Mouse (Mus musculus) v-Abl transformed pro-B cells (cell line): ENCODE measurements around the gene Etnk1.
"Not testable (repeated sequence)": the region's sequence is repeated elsewhere in the genome, so short reads cannot be mapped to it uniquely, and the experiment has no call there.

Experiments
- in situ Hi-C, 2 experiments: fragments of 400-800 bp; cut with MboI; formaldehyde crosslinking; loops; one replicate each; pipeline ENCODE4 v1.15.1; 2025; ENCODE audit not compliant: unreplicated experiment in 2 of 2

Gene Etnk1

DNA sequence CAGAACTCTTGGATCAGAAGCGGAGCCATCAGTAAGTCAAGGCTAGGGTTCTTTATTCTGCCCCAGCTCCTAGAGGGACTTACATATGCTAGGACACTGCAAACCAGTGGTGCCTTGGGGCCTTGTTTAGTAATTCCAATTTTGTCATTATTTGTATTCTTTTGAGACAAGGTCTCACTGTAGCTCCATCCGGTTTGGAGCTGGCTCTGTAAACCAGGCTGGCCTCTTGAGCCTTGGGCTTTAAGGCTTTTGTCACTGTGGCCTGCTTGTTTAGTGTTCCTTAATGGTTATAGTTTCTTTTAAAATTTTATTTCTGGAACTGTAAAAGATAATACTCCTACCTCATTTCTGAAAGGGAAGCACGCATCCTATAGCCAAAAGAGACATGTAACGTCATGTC is 2.4 kb downstream of the Etnk1 start:
- in situ Hi-C loops = loop anchor here (5.0 kb wide), 1 partner anchor 67 kb away; the partner anchor contains the start of gene C2cd5 (in 2 of the 2)

DNA sequence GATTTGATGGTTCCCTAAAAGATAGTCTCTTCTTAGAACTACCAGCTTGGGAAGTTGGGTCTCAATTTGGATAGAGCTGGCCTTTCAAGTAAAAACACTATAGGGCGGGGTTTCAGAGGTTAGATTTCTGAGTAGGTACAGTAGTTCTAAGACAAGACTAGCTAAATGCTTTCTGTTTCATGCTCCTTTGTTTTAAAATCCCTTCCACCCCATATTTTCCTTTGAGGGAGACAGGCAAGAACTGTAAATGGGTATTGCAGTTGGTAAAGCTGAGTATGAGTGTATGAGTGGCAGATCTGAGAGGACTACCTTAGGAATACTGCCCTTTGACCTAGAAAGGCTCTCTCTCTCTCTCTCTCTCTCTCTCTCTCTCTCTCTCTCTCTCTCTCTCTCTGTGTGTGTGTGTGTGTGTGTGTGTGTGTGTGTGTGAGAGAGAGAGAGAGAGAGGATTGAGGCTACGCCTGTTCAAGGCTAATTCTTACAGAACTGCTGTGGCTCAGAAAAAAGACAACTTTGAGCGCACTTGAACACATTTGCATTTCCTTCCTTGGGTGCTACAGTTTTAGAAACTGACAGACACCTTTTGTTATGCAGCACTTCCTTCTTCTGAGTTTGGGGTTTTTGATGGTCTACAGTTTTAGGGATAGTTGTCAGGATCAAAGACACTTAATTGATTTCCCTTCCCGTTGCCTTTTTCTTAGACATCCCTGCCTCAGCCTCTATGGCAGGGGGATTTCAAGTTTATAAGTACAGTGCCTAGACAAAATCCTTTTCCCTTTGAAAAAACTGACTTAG is 3.3 kb downstream of the Etnk1 start:
- in situ Hi-C loops = no loop called here

DNA sequence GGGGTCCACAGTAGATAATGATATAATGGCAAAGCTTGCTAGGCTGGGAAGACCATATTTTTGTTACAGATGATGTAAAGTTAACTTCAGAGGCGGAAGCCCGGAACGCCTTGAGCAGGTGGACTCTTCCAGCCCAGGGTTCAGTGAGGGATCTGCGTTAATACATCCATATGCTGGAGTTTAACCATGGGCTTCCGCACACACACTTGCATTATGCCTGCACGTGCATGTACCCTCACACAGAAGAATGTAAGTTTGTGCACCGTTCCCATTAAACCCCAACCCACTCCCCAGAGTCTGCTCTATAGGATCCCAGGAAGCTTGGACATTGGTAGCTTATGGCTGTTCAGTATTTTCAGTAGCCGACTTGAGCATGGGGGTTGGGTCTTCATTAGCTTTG is 4.0 kb downstream of the Etnk1 start:
- in situ Hi-C loops = no loop called here

- in situ Hi-C loops = no loop called here
Observed at GRCm38 (mm10) chr6:143171781-143172465, 4.9 kb downstream of the Etnk1 start.

- in situ Hi-C loops = not testable (repeated sequence)
Observed at GRCm38 (mm10) chr6:143172683-143173082, 5.7 kb downstream of the Etnk1 start.

- in situ Hi-C loops = no loop called here
Observed at GRCm38 (mm10) chr6:143174226-143174625, 7.2 kb downstream of the Etnk1 start.

DNA sequence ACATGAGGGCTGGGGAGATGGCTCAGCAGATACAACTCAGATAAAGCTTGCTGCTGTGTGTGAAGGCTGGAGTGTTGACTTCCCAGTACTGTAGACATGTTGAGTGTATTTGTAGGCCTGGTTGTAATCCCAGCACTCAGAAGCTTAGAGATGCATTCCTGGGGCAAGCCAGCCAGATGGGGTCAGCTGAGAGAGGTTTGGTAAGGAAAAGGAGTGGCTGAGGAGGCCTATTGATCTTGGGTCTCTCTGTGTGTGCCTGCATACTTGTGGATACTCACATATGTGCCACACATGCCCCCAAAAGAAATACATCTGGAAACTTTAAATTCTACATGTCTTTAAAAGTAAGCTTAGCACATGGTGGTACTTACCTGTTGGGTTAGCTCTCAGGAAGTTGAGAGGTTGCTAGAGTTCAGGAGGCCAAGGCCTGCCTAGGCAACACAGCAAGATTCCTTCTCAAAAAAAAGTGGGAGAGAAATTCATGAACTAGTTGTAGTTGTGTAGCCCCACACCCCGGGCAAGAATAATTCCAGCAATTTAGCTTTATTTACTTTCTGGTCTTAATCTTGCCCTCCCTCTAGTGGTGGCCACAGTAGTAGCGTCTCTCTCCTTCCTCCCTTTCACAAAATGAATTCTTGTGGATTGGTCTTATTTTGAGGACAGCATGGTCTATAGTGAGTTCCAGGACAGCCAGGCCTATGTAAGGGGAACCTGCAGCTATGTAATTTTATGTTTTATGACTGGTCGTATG is 8.1 kb downstream of the Etnk1 start:
- in situ Hi-C loops = loop anchor here (5.0 to 25.0 kb wide), 3 partner anchors 188 to 813 kb away; partner anchors contain the start of gene Cmas (in 1 of the 2)

DNA sequence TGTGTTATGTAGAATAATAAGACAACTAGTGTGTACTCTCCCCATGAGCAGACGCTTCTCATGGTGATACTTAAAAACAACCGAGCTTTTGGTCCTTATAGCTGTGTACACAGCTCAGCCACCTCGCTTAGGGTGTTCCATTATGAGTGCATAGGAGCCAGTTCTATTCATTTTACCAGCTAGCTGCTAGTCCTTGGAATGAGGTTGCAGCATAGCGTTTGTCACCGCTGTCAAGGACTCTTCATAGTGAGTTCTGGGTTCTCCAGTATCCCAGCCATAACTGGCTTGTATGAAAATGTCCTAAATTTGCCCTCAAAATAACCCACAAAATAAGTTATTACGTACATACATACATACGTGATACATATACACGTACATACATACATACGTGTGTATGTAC is 9.1 kb downstream of the Etnk1 start:
- in situ Hi-C loops = loop anchor here (5.0 to 25.0 kb wide), 3 partner anchors 189 to 814 kb away; partner anchors contain the start of gene Cmas (in 1 of the 2)

GRCm38 (mm10) chr6:143176591-143176990 is 9.6 kb downstream of the Etnk1 start:
- in situ Hi-C loops = loop anchor here (5.0 to 25.0 kb wide), 3 partner anchors 189 to 814 kb away; partner anchors contain the start of gene Cmas (in 1 of the 2)

DNA sequence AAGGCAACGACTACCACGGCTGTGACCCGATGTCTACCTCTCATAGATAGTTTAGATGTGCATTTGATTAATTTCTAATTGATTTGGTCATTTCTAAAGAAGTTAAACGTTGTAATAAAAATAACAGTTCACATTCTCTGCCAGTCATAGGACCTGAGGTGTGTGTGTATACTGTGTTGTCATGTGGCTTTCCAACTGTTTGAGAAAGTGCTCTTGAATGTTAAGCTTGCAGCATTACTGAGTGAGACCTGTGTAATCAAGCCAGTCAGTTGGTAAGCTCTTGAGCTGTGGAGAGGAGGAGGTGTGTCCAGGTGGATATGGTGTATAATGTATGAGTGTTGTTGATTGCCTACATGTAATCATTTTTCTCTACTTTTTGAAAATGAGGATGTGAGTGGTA is 12.2 kb downstream of the Etnk1 start:
- in situ Hi-C loops = loop anchor here (5.0 to 25.0 kb wide), 3 partner anchors 192 to 817 kb away; partner anchors contain the start of gene Cmas (in 1 of the 2)

GRCm38 (mm10) chr6:143179733-143180132 is 12.7 kb downstream of the Etnk1 start:
- in situ Hi-C loops = loop anchor here (5.0 to 25.0 kb wide), 3 partner anchors 192 to 817 kb away; partner anchors contain the start of gene Cmas (in 1 of the 2)

GRCm38 (mm10) chr6:143180511-143180910 is 13.5 kb downstream of the Etnk1 start:
- in situ Hi-C loops = loop anchor here (5.0 to 25.0 kb wide), 3 partner anchors 193 to 818 kb away; partner anchors contain the start of gene Cmas (in 1 of the 2)

DNA sequence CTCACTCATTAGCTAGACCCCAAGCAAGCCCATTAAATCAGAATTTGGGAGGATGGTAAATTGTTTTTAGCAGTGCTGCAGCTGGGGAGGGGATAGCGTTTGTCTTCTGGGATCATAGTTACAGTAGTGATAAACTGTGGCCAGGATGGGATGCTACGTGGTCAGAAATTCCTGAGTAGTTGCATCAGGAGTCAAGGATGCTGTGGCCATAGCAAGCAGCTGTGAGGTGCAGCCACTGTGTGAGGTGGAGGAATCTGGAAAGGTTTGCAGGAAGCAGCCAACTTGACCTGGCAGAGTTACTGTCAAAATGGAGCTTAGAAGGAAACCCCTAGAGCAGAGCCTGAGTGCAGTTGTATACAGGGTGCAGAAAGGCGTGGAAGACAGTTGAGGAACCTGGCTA is 17.1 kb downstream of the Etnk1 start:
- in situ Hi-C loops = loop anchor here (5.0 to 25.0 kb wide), 3 partner anchors 197 to 822 kb away; partner anchors contain the start of gene Cmas (in 1 of the 2)

- in situ Hi-C loops = loop anchor here (5.0 to 25.0 kb wide), 3 partner anchors 197 to 822 kb away; partner anchors contain the start of gene Cmas (in 1 of the 2)
Observed at GRCm38 (mm10) chr6:143184745-143185144, 17.7 kb downstream of the Etnk1 start.

- in situ Hi-C loops = loop anchor here (10.0 to 25.0 kb wide), 3 partner anchors 416 to 829 kb away; partner anchors contain the start of gene Cmas (in 1 of the 2)
Observed at GRCm38 (mm10) chr6:143190838-143191476, 23.9 kb downstream of the Etnk1 start.

DNA sequence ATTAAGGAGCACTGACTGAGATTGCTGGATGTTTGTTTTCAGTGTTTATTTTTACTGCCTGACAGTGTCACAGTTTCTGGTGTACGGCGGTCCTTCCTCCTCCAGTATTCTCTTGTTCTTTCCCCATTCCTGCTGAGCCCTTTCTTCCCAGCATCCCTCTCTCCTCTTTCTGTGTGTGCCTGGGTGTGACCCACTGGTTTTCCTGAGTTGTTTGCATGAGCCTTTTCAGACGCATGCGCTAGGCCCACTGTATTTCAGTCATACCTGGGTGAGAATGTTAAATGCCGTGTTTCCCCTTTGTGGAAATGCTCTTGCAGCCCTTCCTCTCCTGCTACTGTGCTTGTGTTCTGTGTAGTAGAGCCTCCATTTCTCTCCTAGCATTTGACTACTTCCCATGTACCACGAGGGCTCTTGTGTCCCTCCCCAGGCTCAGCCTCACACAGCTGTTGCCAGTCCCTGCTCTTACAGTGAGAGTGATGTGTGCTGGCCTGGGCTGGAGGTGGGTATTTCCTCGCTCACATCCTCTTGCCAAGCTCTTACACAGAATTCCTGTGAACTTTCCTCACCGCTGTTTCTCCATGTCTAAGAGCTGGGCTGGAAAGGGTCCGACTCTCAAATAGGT is 24.6 kb downstream of the Etnk1 start:
- in situ Hi-C loops = loop anchor here (10.0 to 25.0 kb wide), 3 partner anchors 417 to 829 kb away; partner anchors contain the start of gene Cmas (in 1 of the 2)

DNA sequence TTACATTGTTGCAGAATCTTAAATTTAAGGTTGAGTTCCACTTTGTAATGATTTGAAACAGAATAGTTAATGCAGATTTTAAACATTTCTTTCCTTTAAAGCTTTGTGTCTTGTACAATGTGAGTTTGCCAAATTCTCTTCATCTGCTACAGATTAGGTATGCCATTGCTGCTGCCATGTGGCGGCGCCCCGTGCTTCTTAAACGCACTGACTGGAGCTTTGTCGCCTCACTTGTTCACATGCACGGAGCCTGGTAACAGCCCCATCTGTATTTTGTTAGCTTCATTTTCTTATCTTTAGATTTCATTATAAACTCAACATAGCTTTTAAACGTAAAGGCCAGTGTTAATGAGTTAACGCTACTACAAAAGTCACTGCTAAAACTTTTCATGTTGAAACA is 25.7 kb downstream of the Etnk1 start:
- in situ Hi-C loops = loop anchor here (10.0 to 25.0 kb wide), 3 partner anchors 418 to 830 kb away; partner anchors contain the start of gene Cmas (in 1 of the 2)

GRCm38 (mm10) chr6:143193166-143193565 is 26.1 kb downstream of the Etnk1 start:
- in situ Hi-C loops = loop anchor here (10.0 to 25.0 kb wide), 3 partner anchors 418 to 831 kb away; partner anchors contain the start of gene Cmas (in 1 of the 2)

GRCm38 (mm10) chr6:143193641-143194040 is 26.6 kb downstream of the Etnk1 start:
- in situ Hi-C loops = loop anchor here (10.0 to 25.0 kb wide), 3 partner anchors 419 to 831 kb away; partner anchors contain the start of gene Cmas (in 1 of the 2)
